Mouse (Mus musculus): ENCODE measurements at regions not wholly inside any gene's neighbourhood (a gene's known extent, or its start where the extent isn't known, plus 50 kb on each side); places are given as distances from the start of the nearest gene placed in this dataset.
A peak's percentile ranks its signal among the peaks of the same experiment; 100 is the strongest.

- no peaks in the 10 kb centered on the region for H3K27me3 ChIP-seq (ENCODE audit: insufficient read depth, low read length)
- H3K4me1 ChIP-seq (ENCODE audit: insufficient read depth) = peaks cover 13% of the 10 kb centered on the region
- 53% methylated on average over 3 of the region's 3 CpGs for WGBS (ENCODE audit: insufficient replicate concordance)
- no peaks in the 10 kb centered on the region for H3K36me3 ChIP-seq (replicated peaks; ENCODE audit: insufficient read depth, low read length)
- TF ChIP-seq CTCF (IDR thresholded peaks at IDR 0.05; ENCODE audit: low read depth) = no peak
- no peak for TF ChIP-seq EP300 (IDR thresholded peaks at IDR 0.05; ENCODE audit: low read depth)
- DNase-seq (no peak), ATAC-seq (no peak)
- H3K4me3 ChIP-seq (ENCODE audit: low read depth, low read length) = no peak overlapping the region
- no peak overlapping the region for H3K4me2 ChIP-seq (ENCODE audit: low read depth, low read length)
- no peak overlapping the region for H3K9ac ChIP-seq (replicated peaks)
- no peak overlapping the region for H3K27ac ChIP-seq (ENCODE audit: low read depth)
- no peaks in the 10 kb centered on the region for H3K9me3 ChIP-seq (ENCODE audit: low read length)
Measured at GRCm38 (mm10) chr13:101918185-101918584, 150.2 kb upstream of the Pik3r1 start.

GRCm38 (mm10) chr13:101919266-101919665 lies 151.2 kb upstream of the Pik3r1 start:
- DNase-seq (no peak), ATAC-seq (no peak)
- Histone ChIP-seq H3K36me3 (replicated peaks; ENCODE audit: insufficient read depth, low read length) (no peaks in the 10 kb centered on the region), H3K27ac (ENCODE audit: low read depth) (no peak overlapping the region), H3K9ac (replicated peaks) (no peak overlapping the region), H3K9me3 (ENCODE audit: low read length) (no peaks in the 10 kb centered on the region), H3K4me2 (ENCODE audit: low read depth, low read length) (no peak overlapping the region), H3K4me3 (ENCODE audit: low read depth, low read length) (no peak overlapping the region), H3K27me3 (ENCODE audit: insufficient read depth, low read length) (no peaks in the 10 kb centered on the region), H3K4me1 (ENCODE audit: insufficient read depth) (peaks cover 10% of the 10 kb centered on the region)
- no peak for TF ChIP-seq CTCF (IDR thresholded peaks at IDR 0.05; ENCODE audit: low read depth)
- no peak for TF ChIP-seq EP300 (IDR thresholded peaks at IDR 0.05; ENCODE audit: low read depth)
- 72% methylated on average over 5 of the region's 5 CpGs for WGBS (ENCODE audit: insufficient replicate concordance)

- H3K9me3 ChIP-seq (ENCODE audit: low read length) = no peaks in the 10 kb centered on the region
- WGBS (ENCODE audit: insufficient replicate concordance) = 75% methylated on average over 3 of the region's 3 CpGs
- TF ChIP-seq CTCF (IDR thresholded peaks at IDR 0.05; ENCODE audit: low read depth) (no peak), EP300 (IDR thresholded peaks at IDR 0.05; ENCODE audit: low read depth) (no peak)
- H3K27me3 ChIP-seq (ENCODE audit: insufficient read depth, low read length) = no peaks in the 10 kb centered on the region
- no peak for ATAC-seq
- H3K4me3 ChIP-seq (ENCODE audit: low read depth, low read length) = no peak overlapping the region
- no peak overlapping the region for H3K27ac ChIP-seq (ENCODE audit: low read depth)
- no peak overlapping the region for H3K4me2 ChIP-seq (ENCODE audit: low read depth, low read length)
- H3K4me1 ChIP-seq (ENCODE audit: insufficient read depth) = peaks cover 6% of the 10 kb centered on the region
- H3K9ac ChIP-seq (replicated peaks) = no peak overlapping the region
- no peaks in the 10 kb centered on the region for H3K36me3 ChIP-seq (replicated peaks; ENCODE audit: insufficient read depth, low read length)
- DNase-seq = no peak
Measured at GRCm38 (mm10) chr13:101920384-101920783, 152.4 kb upstream of the Pik3r1 start.

GRCm38 (mm10) chr13:101924637-101925036 lies 156.6 kb upstream of the Pik3r1 start:
- DNase-seq (no peak), ATAC-seq (peak; percentile 40; the same call in 1 of the 2 replicates)
- H3K4me2 ChIP-seq (ENCODE audit: low read depth, low read length) = no peak overlapping the region
- WGBS (ENCODE audit: insufficient replicate concordance) = 64% methylated on average over 2 of the region's 2 CpGs
- TF ChIP-seq EP300 (IDR thresholded peaks at IDR 0.05; ENCODE audit: low read depth) (no peak), CTCF (IDR thresholded peaks at IDR 0.05; ENCODE audit: low read depth) (no peak)
- no peaks in the 10 kb centered on the region for H3K9me3 ChIP-seq (ENCODE audit: low read length)
- no peaks in the 10 kb centered on the region for H3K36me3 ChIP-seq (replicated peaks; ENCODE audit: insufficient read depth, low read length)
- H3K9ac ChIP-seq (replicated peaks) = no peak overlapping the region
- H3K4me3 ChIP-seq (ENCODE audit: low read depth, low read length) = no peak overlapping the region
- H3K4me1 ChIP-seq (ENCODE audit: insufficient read depth) = peaks cover 6% of the 10 kb centered on the region; the same call in 1 of the 2 replicates
- H3K27ac ChIP-seq (ENCODE audit: low read depth) = no peak overlapping the region
- H3K27me3 ChIP-seq (ENCODE audit: insufficient read depth, low read length) = no peaks in the 10 kb centered on the region

- no peak overlapping the region for H3K9ac ChIP-seq (replicated peaks)
- no peaks in the 10 kb centered on the region for H3K9me3 ChIP-seq (ENCODE audit: low read length)
- TF ChIP-seq CTCF (IDR thresholded peaks at IDR 0.05; ENCODE audit: low read depth) (no peak), EP300 (IDR thresholded peaks at IDR 0.05; ENCODE audit: low read depth) (no peak)
- H3K27me3 ChIP-seq (ENCODE audit: insufficient read depth, low read length) = no peaks in the 10 kb centered on the region
- WGBS (ENCODE audit: insufficient replicate concordance) = 69% methylated on average over 4 of the region's 4 CpGs
- no peak overlapping the region for H3K27ac ChIP-seq (ENCODE audit: low read depth)
- no peaks in the 10 kb centered on the region for H3K36me3 ChIP-seq (replicated peaks; ENCODE audit: insufficient read depth, low read length)
- no peak overlapping the region for H3K4me3 ChIP-seq (ENCODE audit: low read depth, low read length)
- 0 out of 2 replicates have a peak, but pooled peaks cover 3% of the 10 kb centered on the region for H3K4me1 ChIP-seq (ENCODE audit: insufficient read depth)
- DNase-seq = no peak
- H3K4me2 ChIP-seq (ENCODE audit: low read depth, low read length) = no peak overlapping the region
- no peak for ATAC-seq
Measured at GRCm38 (mm10) chr13:101931264-101931663, 163.2 kb upstream of the Pik3r1 start.

- no peaks in the 10 kb centered on the region for H3K9me3 ChIP-seq (ENCODE audit: low read length)
- H3K4me3 ChIP-seq (ENCODE audit: low read depth, low read length) = no peak overlapping the region
- no peaks in the 10 kb centered on the region for H3K27me3 ChIP-seq (ENCODE audit: insufficient read depth, low read length)
- no peak overlapping the region for H3K4me2 ChIP-seq (ENCODE audit: low read depth, low read length)
- H3K9ac ChIP-seq (replicated peaks) = no peak overlapping the region
- H3K36me3 ChIP-seq (replicated peaks; ENCODE audit: insufficient read depth, low read length) = no peaks in the 10 kb centered on the region
- TF ChIP-seq CTCF (IDR thresholded peaks at IDR 0.05; ENCODE audit: low read depth) (no peak), EP300 (IDR thresholded peaks at IDR 0.05; ENCODE audit: low read depth) (no peak)
- no peak for DNase-seq
- ATAC-seq = no peak
- 43% methylated on average over 1 of the region's 1 CpGs for WGBS (ENCODE audit: insufficient replicate concordance)
- 0 out of 2 replicates have a peak, but pooled peaks cover 3% of the 10 kb centered on the region for H3K4me1 ChIP-seq (ENCODE audit: insufficient read depth)
- no peak overlapping the region for H3K27ac ChIP-seq (ENCODE audit: low read depth)
Measured at GRCm38 (mm10) chr13:101931882-101932281, 163.9 kb upstream of the Pik3r1 start.

GRCm38 (mm10) chr13:101935843-101936242 lies 167.8 kb upstream of the Pik3r1 start:
- Histone ChIP-seq H3K4me1 (ENCODE audit: insufficient read depth) (0 out of 2 replicates have a peak, but pooled peaks cover 3% of the 10 kb centered on the region), H3K36me3 (replicated peaks; ENCODE audit: insufficient read depth, low read length) (no peaks in the 10 kb centered on the region), H3K27me3 (ENCODE audit: insufficient read depth, low read length) (no peaks in the 10 kb centered on the region), H3K9ac (replicated peaks) (no peak overlapping the region), H3K4me3 (ENCODE audit: low read depth, low read length) (no peak overlapping the region), H3K27ac (ENCODE audit: low read depth) (no peak overlapping the region), H3K4me2 (ENCODE audit: low read depth, low read length) (no peak overlapping the region), H3K9me3 (ENCODE audit: low read length) (peaks cover 2% of the 10 kb centered on the region; the same call in 1 of the 2 replicates)
- DNase-seq (no peak), ATAC-seq (no peak)
- TF ChIP-seq CTCF (IDR thresholded peaks at IDR 0.05; ENCODE audit: low read depth) (no peak), EP300 (IDR thresholded peaks at IDR 0.05; ENCODE audit: low read depth) (no peak)
- 41% methylated on average over 4 of the region's 4 CpGs for WGBS (ENCODE audit: insufficient replicate concordance)

Measured in liver, postnatal 0 days (tissue).